Mouse (Mus musculus) urinary bladder, postnatal 14 days (tissue): ENCODE data around the gene Ddo.

Source experiments
- DNase-seq: peaks from one replicate; pipeline ENCODE4 v3.0.0; 2021; ENCODE audit warnings: low spot score

Gene Ddo

DNA sequence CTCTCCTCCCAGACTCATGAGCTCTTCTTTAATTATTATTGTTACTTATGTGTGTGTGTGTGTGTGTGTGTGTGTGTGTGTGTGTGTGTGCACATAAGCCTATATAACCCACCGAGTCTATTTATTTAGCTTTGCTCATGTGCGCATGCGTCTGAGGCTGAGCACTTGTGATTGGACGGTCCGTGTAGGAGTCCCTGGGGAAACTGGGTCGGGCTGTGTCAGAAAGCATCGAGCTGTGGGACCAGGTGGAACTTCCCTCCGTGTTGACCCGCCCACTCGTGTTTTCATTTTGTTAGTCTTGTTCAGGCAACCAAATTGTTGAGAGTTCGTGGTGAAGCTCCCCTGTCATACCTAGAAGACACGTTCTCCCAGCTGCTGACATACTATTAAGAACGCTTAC lies 88.6 kb downstream of the Ddo start:
- no peak for DNase-seq

DNA sequence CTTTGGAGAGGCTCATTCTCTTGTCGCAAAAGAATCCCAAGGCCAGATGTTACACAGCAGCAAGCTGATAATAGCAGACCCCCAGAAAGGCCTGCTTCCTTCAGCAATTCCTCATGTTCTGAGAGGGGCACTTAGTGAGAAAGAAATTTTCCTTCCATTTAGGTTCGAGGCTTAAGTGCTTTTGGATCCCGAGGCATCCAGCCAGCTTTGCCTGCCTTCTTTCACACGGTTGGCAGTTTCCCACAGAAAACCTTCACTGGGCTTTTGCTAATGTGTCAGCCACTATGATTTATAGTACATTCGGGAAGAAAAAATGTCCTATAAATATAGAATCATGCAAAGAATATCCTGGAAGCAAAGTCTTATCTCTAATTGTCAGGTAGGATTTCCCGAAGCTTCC lies 89.3 kb downstream of the Ddo start:
- no peak for DNase-seq

DNA sequence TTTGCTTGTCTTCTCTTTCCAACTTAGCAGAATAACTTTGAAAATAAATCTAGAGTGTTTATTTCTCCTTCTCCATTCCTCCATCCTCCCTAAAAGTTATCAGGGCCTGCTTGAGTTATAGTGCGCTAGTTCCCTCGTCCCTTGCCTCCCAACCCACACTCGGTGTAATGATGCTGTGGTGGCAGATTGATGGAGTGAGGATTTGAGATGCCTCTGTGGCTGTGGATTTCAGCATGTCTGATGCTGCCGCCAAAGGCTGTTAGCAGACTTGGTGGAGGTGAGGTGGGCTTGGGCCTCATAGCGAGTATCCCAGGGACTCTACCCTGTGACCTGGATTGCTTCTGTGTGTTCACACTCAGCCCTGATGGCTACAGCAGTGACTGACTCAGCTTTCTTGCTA lies 91.1 kb downstream of the Ddo start:
- no peak for DNase-seq

DNA sequence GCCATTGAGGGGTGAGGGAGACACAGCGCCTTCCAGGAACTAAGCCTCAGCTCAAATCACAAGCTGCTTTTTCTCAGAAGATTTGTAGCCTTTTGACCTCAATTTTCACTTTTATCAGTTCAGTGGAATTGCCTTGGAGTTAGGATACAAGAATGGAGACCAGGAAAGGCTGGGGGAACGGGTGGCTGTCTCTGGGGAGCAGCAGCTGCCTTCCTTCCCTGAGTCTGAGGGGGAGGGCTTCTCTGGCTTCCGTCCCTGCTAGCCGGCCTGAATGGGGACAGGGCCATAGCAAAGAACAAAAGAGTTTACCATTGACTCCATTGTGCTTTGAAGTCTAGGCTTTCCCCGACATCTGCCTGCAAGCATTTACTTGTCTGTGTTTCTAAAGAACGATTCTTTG lies 94.5 kb downstream of the Ddo start:
- DNase-seq = no peak

DNA sequence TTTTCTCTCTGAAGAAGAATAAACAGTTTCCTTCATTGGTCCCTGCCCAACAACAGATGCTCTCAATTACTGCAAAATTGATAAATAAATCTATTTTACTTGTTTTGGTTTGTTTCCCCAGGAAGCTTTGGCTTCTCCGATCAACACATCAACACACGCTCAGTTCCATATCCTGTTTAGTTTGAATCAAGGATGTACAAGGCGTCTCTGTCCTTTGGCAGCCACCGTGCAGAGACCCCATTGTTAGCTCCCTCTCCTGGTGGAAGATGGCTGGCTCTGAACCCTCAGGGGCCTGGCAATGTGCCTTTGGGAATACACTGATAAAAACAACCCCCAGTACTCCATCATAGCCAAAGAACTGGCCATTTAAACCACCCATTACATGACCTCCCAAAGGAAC lies 95.3 kb downstream of the Ddo start:
- no peak for DNase-seq

DNA sequence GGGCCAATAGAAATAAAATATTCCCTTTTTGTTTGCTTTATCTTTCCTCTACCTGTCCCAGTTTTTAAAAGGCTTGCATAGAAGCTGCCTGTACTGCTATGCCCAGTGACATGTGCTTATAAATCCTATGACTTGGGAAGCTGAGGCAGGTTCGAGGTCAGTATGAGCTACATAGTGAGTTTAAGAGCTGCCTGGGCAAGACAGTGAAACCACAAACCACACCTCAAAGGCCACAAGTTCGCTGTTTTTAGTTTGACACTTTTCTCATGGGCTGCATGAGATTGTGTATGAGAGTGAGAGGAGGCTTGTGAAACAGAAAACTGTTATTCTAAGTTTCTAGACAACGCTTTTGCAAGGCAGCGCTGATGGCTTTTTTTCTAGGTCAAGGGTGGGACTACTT lies 95.7 kb downstream of the Ddo start:
- no peak for DNase-seq

DNA sequence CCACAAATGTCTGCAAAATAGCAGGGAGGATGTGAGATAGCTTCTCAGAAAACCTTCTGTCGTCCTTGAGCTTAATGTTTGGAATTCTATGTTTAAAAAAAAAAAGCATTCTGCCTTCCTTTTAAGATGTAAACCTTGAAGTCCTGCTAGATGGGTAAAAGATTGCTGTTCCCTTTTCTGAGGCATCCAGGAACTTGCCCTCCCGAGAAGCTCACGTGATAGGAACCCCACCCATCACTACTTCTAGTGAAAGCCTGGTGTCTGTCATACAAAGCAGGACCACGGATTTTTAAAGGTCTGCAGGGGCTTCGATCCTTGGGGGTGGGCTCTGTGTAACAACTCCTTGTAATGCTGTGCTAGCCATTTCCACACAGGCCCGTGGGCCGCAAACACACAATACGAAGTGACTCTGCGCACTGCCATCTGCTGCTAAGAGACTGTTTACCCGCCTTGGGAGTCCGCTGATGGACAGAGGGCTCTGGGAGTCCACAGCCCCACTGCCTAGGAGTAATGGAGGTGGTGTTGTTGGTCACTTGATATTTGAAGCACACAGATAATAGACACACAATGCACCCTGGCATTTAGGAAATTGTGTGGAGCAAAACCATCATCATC lies 96.6 kb downstream of the Ddo start:
- DNase-seq = no peak

DNA sequence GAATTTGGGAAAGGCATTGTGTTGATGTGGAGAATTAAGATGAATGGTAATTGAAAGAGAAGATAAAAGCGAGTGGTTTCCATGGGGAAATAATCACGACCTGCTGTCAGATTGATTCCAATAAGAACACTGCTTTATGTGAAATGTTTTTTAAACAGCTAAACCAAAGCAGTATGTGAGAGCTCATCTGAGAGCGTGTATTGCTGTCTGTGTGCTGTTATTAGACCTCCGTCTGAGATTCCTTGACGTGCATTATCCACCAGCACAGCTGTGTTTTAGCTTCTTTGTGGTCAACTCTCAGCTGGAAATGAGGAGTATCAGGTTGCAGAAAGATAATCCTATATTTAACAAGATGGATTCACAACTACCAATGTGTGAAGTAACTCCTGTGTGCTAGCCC lies 97.2 kb downstream of the Ddo start:
- DNase-seq = no peak

DNA sequence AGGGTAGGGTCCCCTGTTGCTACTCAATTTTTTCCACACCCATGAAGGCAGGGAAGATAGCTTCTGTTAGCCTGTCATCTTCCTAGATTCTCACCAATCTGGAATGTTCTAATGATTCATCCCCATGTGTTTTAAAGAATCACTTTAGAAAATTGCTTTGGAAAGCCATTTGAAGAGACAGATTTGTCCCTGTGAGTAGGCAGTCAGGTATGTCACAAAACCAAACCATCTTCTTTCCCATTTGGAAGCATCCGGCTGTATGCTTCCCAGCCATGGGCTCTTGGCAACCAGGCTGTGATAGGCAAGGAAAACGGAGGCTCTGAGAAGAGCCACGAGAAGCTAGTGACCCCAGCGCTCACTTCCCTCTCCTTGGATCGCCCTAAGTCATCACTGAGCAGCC lies 100.4 kb downstream of the Ddo start:
- DNase-seq = no peak
